Mouse (Mus musculus) spleen, adult 2 months (tissue): ENCODE measurements around the gene Hnf1a. TPM values are rescaled to one million over a fixed set of nuclear protein-coding genes. Genes with fewer than 3 reads are reported as not detected.

ENCODE experiments used
- DNase-seq, 2 experiments: peaks; one replicate each; pipeline versions ENCODE4 v3.0.0 to v3.0.0-alpha.2; 2012 to 2021; ENCODE audit warnings: low spot score in 2 of 2, low read depth in 1 of 2
- H3K27ac ChIP-seq: fragments of 200-500 bp; 2 replicates; pipeline ENCODE4 v1.5.1; 2012; ENCODE audit warnings: low read length, inconsistent platforms; ENCODE audit not compliant: insufficient read depth
- H3K27me3 ChIP-seq: fragments of 200-500 bp; 2 replicates; pipeline ENCODE4 v1.6.1; 2012; ENCODE audit warnings: mild to moderate bottlenecking, moderate library complexity, low read length, inconsistent platforms; ENCODE audit not compliant: control insufficient read depth, insufficient read depth
- H3K36me3 ChIP-seq: fragments of 200-500 bp; 2 replicates; pipeline ENCODE4 v1.6.1; 2012; ENCODE audit warnings: mild to moderate bottlenecking, low read length, inconsistent platforms; ENCODE audit not compliant: control insufficient read depth, insufficient read depth
- H3K4me1 ChIP-seq: fragments of 200-500 bp; 2 replicates; pipeline ENCODE4 v1.6.1; 2011; ENCODE audit warnings: inconsistent platforms; ENCODE audit not compliant: control insufficient read depth, insufficient read depth, insufficient read length
- H3K4me3 ChIP-seq: fragments of 200-500 bp; 2 replicates; pipeline ENCODE4 v1.5.1; 2011; ENCODE audit warnings: mild to moderate bottlenecking, inconsistent platforms; ENCODE audit not compliant: insufficient read depth, insufficient read length; ENCODE audit errors: extremely low read depth
- CTCF ChIP-seq: fragments of 200-500 bp; IDR thresholded peaks from 2 replicates; pipeline ENCODE4 v1.5.1; 2011; ENCODE audit warnings: mild to moderate bottlenecking, inconsistent platforms; ENCODE audit not compliant: insufficient read depth, insufficient read length, insufficient replicate concordance; ENCODE audit errors: extremely low read depth
- POLR2A ChIP-seq: fragments of 200-500 bp; IDR thresholded peaks from 2 replicates; pipeline ENCODE4 v1.6.1; 2011; ENCODE audit warnings: low read depth, low read length, inconsistent platforms
- WGBS: fragments of 180-500 bp; shearing (Covaris S2); methylation state at CpG from one replicate; pipeline ENCODE4 v1.1.7; 2018; 5-methylcytosine and 5-hydroxymethylcytosine counted together
- polyA plus RNA-seq: library from polyadenylated mRNA; depleted of rRNA; stranded (reverse); fragments of >200 nt; gene quantifications from 2 replicates; pipeline ENCODE4 v1.2.3, GENCODE M21; 2012; rRNA removed

Hnf1a gene
- 0.20 and 0.22 TPM in 2 replicates for polyA plus RNA-seq

DNA sequence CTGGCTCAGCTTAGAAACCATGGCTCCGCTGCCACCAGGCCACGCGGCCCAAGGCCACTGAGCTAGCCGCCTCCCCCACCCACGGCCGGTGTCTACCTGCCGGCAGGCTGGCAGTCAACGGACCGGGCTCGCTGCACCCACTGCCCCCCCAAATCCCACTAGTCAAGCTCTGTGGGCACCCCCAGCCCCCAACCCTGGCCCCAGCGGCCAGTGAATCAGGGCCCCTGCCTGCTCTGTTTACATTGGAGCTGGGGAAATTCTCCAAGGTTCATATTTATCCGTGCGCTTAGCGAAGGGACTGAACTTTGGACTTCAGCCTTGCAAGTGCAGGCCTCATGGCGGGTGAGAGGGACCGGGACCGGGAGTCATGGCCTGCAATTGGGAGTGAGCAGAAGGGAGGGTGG, at the start of gene Hnf1a:
Hnf1a (minus strand) TSS at position 271 of the 404 bp plus-strand sequence.
- H3K4me1 ChIP-seq, result peaks cover 5% of the 10 kb centered on the region; the same call in 1 of the 2 replicates
- DNase-seq, result no peak
- no peak within 1 kb of the TSS for H3K4me3 ChIP-seq
- WGBS, result 91% methylated on average over 16 of the region's 17 CpGs
- H3K36me3 ChIP-seq, result no peaks in the 10 kb centered on the region
- no peak within 1 kb of the TSS for H3K27ac ChIP-seq
- TF ChIP-seq CTCF, result no peak
- TF ChIP-seq POLR2A, result no peak
- H3K27me3 ChIP-seq, result no peaks in the 10 kb centered on the region

DNA sequence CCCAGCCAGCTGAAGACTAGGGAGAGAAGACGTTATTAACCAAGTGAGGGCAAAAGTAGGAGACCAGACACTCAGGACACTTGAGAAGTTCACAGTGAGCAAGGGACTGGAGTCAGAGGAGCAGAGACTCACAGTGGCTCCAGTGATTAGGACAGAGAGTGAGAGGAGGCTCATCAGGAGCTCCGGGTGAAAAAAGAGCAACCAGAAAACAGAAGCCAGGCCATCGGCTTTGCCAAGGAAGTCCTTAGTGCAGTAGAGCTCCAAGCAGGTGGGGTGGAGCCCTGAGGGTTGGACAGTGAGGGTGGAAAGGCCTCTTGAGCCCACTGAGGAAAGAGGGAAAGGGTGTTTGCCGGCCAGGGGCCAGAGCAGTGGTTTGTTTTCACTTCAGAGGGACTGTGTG, 47.9 kb upstream of the Hnf1a start:
- no peak overlapping the region for H3K4me3 ChIP-seq
- H3K27me3 ChIP-seq, result no peaks in the 10 kb centered on the region
- H3K4me1 ChIP-seq, result peaks cover 13% of the 10 kb centered on the region
- no peak overlapping the region for H3K27ac ChIP-seq
- TF ChIP-seq POLR2A (no peak), CTCF (no peak)
- WGBS, result 29% methylated on average over 4 of the region's 4 CpGs
- DNase-seq, result no peak
- H3K36me3 ChIP-seq, result no peaks in the 10 kb centered on the region

DNA sequence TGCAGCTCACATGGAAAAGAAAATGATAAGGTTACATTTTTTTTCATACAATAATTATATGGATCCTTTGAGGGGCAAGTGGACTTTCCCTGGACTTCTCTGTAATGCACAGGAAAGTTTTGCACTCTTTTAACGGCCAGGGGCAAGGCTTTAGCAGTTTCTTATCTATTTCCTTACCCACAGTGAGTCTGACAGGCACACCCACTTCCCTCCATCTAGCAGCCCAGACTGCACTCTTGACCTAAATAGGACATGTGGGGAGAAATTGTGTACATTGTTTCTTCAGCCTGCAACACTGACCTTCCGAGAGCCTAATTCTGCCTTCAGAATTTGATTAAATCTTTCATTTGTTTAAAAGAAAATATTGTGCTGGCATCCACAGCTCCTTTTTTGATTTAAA, 47.4 kb upstream of the Hnf1a start:
- TF ChIP-seq CTCF, result no peak
- no peak for TF ChIP-seq POLR2A
- peaks cover 14% of the 10 kb centered on the region for H3K4me1 ChIP-seq
- no peaks in the 10 kb centered on the region for H3K36me3 ChIP-seq
- H3K4me3 ChIP-seq, result no peak overlapping the region
- DNase-seq, result no peak
- no peaks in the 10 kb centered on the region for H3K27me3 ChIP-seq
- H3K27ac ChIP-seq, result no peak overlapping the region
- WGBS, result 31% methylated on average over 2 of the region's 2 CpGs

DNA sequence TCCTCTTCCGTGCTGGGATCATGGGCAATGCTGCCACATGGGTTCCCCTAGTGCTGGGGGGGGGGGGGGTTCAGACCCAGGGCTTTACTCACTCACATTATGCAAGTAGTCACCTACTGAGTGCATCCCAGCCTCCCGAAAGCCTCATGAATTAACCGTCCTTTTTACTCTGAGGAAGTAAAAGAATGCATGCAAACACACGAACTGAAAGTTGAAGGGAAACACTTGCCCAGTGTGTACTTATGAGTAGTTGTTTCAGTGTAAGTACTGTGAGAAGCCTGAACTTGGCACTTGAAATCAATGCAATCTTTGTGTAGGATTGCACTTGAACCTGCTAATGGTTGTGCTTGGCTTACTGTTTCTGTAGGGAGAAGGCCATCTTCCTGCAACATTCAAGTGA, 44.2 kb upstream of the Hnf1a start:
- DNase-seq, result no peak
- Histone ChIP-seq H3K4me1 (peaks cover 22% of the 10 kb centered on the region), H3K27me3 (no peaks in the 10 kb centered on the region), H3K27ac (no peak overlapping the region), H3K36me3 (no peaks in the 10 kb centered on the region), H3K4me3 (no peak overlapping the region)
- 42% methylated on average over 4 of the region's 4 CpGs for WGBS
- no peak for TF ChIP-seq CTCF
- no peak for TF ChIP-seq POLR2A

DNA sequence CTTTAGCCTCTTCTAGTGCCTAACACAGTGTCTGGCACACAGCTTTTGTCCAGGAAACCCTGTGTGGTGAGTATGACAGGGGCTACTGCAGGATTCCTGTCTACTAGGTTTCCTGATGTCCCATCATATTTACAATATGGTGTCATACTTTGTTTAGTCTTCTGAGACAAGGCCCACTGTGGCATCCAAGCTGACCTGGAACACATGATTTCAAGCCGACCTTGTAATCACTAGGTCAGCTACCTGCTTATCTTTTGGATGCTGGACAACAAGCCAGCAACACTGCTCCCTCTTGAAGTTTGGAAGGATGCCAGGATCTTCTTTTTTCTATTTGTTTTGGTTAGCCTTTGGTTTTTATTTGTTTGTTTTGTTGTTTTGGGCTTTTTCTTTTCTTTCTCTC, 43.7 kb upstream of the Hnf1a start:
- no peak overlapping the region for H3K4me3 ChIP-seq
- no peaks in the 10 kb centered on the region for H3K27me3 ChIP-seq
- H3K4me1 ChIP-seq, result peaks cover 22% of the 10 kb centered on the region
- H3K27ac ChIP-seq, result no peak overlapping the region
- 51% methylated on average over 1 of the region's 1 CpGs for WGBS
- no peak for TF ChIP-seq POLR2A
- TF ChIP-seq CTCF, result no peak
- H3K36me3 ChIP-seq, result no peaks in the 10 kb centered on the region
- no peak for DNase-seq

DNA sequence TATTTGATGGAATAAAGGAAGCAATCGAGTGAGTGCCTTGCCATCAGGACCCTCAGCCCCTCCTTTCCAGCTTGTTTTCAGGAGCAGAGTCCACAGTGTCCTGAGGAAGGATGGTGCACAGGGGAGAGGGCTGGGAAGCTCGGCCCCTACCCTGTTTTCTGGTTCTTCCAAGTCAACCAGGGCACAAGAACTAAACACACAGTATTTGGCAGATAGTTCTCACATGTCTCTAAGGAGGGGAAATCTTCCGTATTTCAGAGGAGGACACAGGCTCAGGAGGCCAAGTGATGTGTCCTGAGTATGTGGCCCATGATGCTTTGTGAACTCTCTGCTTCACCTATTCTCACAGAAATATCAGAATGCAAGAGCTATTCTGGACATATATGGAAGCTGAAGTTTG, 42.5 kb upstream of the Hnf1a start:
- no peak for DNase-seq
- Histone ChIP-seq H3K27me3 (no peaks in the 10 kb centered on the region), H3K27ac (no peak overlapping the region), H3K36me3 (no peaks in the 10 kb centered on the region), H3K4me3 (no peak overlapping the region), H3K4me1 (peaks cover 18% of the 10 kb centered on the region)
- 74% methylated on average over 3 of the region's 3 CpGs for WGBS
- TF ChIP-seq POLR2A (no peak), CTCF (no peak)

DNA sequence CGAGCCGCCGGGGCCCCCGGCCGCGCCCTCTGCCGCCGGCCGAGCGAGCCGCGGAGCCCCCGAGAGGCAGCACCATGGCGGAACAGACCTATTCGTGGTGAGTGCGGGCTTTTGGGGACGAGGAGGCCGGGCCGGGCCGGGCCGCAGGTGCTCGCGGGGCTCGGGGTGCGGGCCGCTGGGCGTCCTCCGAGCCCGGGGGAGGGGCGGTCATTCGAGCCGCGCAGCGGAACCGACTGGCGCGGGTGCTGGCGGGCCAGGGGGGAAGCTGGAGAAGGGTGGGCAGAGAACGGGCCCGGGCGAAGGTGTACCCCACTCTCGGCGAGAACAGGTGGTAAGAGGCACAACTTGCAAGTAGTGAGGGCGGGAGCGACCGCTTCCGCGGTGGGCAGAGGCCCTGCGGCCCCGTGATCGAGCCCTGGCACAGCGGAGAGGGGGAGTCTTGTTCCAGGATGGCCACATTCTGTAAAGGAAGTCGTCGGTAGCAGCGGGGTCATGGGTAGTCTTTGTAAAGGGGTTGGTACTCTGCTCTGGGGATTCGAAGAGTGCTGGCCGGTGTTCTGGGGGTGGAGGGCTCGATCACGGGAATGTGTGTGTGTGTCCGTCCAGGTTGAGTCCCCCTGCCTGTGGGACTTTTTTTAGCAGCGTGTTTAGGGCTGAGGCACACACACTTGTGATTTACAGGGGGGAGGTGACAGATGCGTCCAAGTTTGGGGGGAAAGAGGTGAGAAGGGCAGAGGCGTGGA, 40.8 kb upstream of the Hnf1a start:
- DNase-seq, result peak; percentile 37 to 48
- TF ChIP-seq POLR2A (no peak), CTCF (no peak)
- H3K36me3 ChIP-seq, result no peaks in the 10 kb centered on the region
- H3K4me1 ChIP-seq, result peaks cover 12% of the 10 kb centered on the region; the same call in 1 of the 2 replicates
- peak overlapping the region; percentile 71 for H3K4me3 ChIP-seq
- H3K27ac ChIP-seq, result peak overlapping the region; percentile 88
- WGBS, result 1% methylated on average over 52 of the region's 63 CpGs
- H3K27me3 ChIP-seq, result no peaks in the 10 kb centered on the region
